Mouse (Mus musculus) cerebellum, postnatal 25 days (tissue): Measurements from ENCODE around the gene Abcd3.

Source experiments
- DNase-seq, 2 experiments: peaks; one replicate each; pipeline ENCODE4 v3.0.0; 2021; ENCODE audit warnings: mixed read lengths in 2 of 2

The Abcd3 gene

DNA sequence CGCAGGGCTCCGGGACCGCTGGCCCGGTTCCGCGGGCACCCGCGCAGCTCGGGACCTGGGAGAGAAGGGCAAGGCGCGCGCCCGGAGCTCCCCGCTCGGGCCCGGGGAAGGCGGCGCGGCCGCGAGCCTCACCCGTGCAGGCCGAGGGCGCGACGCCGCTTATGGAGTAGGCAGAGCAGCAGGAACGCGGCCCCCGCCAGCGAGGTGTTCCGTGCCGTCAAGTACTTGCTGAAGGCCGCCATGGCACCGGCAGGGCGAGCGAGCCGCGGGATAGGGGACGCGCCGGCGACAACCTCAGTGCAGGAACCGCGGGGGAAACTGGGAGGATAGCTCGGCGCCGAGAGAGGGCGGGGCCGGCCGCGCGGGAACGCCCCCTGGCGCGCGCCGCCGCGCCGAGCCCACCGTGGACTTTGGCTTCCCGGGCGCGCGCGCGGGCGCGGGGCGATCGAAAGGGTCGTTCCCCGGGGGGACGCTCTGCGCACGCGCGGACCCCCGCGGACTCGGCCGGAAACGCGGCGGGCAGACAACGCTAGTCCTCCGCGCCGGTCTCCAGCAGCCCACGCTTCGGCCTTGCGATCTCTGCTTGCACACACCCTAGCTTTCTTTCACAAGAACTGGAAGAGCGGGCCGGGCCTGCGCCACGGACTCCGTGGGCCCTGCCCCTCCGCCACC lies at the start of gene Abcd3:
Gene Abcd3 (minus strand): TSS at position 426 of the 672 bp plus-strand sequence.
- DNase-seq, result peak; percentile 90

DNA sequence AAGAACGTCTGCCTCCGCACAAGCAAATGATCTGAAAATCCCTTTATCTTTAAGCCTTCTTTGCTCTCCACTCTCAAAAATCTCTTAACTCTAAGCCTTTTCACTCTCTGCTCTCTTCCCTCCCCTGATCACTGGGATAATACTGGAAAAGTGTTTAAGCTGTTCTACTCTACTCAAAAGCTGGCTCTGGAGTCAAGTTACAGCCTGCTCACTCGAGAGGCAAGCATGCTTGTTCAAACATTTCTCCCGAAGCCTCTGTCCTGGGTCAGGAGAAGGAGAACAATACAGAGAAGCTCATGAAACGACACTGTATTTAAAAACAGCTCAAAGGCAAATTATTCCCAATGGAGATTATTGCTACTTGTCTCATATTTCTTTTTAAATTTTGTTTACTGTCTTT lies 44.0 kb upstream of the Abcd3 start:
- DNase-seq, result no peak

DNA sequence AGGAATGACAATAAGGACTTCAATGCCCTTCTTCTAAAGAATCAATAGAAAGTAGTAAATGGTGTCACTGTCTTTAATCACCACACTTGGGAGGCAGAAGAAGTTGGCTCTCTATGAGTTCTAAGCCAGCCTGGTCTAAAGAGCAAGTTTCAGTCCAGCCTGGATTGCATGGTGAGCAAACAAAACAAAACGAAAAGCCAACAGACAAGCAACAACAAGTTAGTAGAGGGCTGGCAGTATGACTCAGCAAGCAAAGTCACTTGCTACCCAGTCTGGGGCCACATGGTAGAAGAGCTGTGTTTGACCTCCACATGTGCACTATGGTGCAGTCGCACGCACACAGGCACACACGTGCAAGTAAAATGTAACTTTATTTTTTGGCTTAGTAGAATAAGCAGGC lies 41.0 kb upstream of the Abcd3 start:
- DNase-seq, result no peak

DNA sequence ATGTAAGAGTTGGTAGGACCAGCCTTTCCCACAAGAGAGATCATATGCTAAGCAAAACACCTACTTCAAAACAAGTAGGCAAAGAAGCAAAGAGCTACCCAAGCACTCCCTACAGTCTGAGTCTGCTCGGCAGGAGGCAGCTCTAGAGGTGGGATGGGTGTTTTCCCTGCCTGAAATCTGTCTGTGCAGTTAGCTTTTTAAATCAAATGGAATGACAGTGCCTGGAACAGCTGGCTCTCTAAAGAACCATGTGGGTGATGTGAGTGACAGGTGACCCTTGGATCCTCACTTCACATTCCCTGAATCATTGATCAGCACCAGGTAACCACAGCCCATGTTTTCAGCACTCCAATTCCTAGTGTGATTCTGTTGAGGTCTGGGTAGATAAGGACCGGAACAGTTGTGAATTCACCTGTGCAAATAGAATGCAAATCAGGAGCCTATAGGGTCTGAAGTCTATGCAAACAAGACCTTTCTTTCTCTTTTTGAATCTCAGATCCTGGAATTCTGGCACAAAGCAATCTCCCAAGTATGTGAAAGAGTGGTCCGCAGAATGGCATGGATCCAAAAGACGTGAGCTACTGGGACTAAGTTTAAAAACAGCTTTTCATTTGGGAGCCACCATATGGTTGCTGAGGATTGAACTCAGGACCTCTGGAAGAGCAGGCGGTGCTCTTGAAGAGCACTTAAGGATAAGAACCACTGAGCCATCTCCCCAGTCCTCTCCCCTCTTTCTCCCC lies 38.8 kb upstream of the Abcd3 start:
- DNase-seq, result no peak

DNA sequence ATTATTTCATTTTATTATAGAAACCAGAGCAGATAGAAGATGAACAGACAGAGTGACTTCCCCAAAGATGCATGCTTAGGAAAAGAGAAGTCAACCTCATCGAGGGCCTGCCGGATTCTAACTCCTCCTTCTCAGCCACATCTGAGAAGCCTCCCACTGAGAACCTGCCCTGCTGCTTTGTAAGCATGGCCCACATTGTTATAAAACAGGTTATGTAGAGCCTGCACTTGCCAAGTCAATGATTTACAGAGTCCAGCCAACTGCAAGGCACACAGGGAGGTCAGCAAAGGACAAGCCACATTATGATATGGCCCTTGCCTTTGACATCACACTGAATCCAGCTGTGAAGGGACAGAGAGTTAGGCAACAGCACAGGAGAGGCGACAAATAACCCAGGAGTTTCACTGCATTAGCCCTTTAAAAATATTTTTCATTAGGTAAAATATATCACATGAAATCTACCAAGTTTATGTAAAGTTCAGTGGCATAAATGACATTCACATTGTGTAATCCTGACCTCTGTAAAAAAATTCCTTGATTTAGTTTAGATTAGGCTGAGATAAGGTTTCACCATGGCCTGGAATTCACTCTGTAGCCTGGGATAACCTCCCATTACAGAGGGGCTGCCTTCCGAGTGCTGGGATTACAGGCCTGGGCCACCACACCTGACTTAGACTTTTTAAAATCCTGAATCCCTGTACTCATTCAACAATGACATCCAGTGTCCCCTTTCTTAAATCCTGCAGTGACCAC lies 37.1 kb upstream of the Abcd3 start:
- DNase-seq, result no peak

DNA sequence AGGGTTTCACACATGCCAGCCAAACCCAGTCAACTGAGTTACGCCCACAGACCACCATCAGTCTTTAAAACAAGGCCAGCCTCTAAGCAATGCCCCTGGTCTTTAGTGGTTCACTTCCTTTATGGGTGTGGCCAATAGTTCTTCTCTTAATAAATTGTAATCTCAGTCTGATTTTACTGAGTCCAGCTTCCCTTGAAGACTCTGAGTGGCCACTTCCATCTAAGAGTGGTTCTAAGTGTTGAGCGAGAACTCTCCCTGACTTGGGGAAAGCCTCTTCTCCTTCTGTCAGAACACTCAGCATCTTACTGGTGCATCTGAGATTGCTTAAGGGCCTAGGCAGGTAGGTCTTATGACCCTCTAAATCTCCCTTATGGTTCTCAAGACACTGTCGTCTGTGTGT lies 35.9 kb upstream of the Abcd3 start:
- no peak for DNase-seq

DNA sequence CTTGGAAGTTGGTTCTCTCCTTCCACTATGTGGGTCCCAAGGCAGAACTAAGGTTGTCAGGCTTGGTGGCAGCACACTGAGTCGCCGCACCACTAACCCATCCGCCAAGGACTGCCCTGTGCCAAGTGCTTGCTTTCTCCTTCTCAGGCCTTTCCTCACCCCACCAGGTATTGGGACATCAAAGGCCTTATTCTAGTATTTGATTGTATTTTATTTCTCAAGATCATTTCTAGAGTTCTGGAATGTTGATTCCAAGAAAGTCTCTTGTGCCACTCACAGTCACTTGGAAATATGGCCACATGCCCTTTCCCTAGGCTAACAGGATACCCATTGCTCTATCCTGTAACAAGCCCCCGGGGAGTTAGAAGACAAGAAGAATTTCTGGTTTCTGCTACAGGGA lies 35.3 kb upstream of the Abcd3 start:
- DNase-seq, result no peak

DNA sequence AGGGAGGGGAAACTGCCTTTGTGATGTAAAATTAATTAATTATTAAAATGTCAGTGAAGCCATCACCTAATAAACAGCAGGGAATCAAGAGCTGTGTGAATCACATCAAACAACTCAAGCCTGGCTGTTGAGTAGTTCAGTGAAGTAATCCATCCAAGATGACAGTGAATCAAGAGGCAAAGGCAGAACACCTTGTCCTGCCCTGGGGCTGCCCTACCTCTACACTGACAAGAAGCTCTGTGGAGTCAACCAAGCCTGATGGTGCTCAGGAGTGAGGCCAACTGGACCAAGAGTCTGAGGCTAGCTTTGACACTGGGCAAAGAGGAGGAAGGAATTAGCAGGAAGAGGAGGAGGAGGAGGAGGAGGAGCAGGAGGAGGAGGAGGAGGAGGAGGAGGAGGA lies 32.2 kb upstream of the Abcd3 start:
- no peak for DNase-seq

DNA sequence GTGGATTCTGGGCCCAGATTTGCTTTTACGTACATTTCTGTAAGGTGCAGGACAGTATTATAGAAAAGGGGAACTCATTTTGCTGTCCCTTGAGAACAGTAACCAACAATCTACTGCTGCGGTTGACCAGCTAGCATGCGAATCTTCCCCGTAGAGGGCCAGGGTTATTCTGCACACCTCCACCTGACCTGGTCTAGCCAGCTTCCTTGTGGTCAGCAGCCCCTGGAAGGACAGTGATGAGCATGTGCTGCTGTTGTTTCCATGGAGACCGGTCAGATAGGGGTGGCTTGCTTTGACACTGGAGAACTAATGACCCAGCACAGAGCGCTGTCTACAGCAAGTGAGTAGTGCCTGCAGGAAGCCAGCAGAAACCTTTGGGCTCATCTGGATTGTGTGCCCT lies 29.6 kb upstream of the Abcd3 start:
- no peak for DNase-seq

DNA sequence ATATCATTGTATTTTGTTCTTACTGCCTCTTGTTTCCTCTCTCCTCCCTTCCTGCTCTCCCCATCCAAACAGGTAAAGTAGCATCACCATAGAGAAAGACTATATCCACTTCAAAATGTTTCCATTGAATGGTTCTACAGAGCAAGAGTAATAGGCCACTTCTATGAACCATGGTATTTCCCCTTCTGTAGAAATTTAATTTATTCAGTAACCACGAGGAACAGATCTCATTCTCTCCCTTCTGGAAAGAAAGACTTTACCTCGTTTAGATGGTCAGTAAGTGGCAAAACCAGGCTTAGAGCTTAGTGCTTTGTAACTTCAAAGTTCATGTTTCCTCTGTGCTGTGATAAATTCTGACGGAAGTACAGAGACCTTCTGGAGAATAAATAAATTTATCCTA lies 28.9 kb upstream of the Abcd3 start:
- no peak for DNase-seq

DNA sequence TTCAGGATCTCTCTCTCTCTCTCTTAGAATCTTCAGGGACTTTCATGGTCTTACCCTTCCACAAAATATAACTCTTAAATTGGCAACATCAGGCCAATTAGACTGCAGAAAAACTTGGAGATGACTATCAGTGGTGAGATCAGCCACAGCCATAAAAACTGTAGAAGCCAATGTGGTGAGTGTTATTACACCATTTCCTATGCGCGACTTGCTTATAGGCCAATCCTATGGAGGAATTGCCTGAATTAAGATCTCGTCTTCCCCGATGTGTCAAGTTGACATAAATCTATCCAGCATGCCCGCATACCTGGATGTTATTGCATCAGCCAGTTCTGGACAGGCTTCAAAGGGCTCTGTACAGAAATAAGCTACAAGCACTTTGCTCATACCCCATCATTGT lies 28.2 kb upstream of the Abcd3 start:
- no peak for DNase-seq

DNA sequence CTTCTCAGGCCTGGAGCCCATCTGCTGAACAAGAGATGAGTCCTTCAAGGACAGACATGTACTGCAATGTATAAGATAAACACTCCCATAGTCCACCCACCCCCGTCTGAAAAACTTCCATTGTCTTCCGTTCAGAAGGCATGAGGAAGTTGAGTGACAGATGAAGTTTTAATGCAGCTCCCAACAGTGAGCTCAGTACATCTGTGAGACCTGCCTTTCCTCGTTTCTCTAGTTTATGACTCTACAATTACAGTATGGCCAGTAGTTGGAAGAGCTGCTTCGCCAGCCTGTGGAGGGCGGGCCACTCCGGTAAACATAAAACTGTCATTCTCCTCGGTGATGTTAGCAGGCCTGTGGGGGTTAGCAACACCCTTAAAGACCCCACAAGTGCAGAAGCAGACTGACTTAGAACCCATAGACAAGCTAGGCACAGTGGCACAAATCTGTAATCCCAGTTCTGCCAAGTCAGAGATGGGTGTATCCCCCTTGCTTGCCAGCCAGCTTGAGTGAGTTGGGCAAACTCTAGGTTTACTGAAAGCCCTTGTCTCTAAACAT lies 27.3 kb upstream of the Abcd3 start:
- DNase-seq, result no peak

DNA sequence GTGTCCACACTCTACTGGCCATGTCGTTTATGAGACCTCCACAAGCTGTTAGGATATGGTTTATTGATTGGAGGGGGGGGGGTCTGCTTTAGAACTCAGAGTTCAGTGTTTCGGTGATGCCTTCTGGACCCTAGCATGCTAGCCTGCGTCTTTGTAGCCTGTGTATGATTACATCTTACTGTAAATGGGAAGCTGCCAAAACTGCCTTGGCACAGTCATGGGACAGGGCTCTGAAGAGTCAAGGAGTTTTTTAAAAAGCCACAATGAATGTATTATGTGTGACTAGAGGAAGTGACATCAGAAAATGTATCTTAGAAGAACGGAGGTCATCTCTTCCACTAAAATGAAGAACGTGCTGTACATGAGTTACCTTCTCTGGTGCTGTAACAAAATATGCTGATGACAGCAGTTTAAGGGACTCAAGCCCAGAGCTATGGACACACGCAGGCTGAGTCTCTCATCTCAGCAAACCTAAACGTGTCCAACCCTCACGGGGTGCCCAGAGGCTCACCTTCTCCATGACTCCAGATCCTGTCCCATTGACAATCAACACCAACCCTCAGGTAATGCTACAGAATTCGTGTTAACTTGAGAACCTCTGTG lies 26.4 kb upstream of the Abcd3 start:
- DNase-seq, result no peak

DNA sequence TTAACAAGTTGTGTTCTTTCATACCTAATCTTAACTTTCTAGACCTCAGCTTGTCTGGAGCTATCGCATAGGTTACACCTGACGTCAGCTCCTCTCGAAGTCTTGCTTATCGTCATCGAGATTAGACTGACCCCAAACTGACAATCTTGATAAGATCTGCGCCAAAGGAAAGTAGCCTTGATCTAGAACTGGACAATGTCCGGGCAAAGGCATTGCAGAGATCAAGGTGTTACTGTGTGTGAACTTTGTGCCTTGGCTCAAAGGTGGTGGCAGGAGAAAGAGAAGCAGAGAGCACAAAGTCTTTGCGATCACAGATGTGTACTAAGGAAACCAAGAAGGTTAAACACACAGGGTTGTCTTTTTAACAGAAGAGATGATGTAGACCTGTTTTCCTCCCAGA lies 25.2 kb upstream of the Abcd3 start:
- DNase-seq, result no peak

DNA sequence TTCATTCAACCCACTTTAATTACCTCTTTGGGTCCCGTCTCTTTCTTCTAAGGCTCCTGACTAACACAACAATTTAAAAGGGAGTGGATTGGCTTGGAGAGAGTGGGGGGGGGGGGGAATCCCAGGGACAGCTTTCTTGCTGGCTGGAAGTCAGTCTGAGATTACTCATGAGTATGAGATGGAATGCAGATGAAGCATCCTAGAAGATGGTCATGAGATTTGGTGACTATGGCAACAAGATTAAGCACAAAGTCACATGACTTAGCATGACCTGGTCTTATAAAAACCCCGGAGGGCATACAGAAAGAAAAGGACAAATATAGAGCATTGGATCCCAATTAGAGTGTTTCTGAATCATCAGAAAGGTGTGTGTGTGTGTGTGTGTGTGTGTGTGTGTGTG lies 19.6 kb upstream of the Abcd3 start:
- no peak for DNase-seq

DNA sequence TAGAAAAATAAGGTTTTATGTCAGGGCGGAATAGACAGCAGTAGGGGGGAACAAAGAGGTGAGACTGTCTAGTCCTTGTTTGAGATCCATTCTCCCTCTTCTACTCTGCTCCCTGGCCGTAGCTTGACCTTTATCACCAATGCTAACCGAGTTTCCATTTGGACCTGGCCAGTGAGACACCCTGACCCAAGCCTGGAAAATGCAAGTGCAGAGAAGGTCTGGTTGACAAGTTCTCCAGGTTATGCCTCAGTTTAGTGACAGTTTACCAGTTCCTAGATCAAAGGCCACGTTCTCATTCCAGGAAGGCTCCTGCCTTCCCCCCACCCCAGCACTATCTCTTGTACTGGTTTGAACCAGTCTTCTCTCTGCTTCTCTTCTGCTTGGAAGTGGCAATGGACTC lies 19.1 kb upstream of the Abcd3 start:
- no peak for DNase-seq

DNA sequence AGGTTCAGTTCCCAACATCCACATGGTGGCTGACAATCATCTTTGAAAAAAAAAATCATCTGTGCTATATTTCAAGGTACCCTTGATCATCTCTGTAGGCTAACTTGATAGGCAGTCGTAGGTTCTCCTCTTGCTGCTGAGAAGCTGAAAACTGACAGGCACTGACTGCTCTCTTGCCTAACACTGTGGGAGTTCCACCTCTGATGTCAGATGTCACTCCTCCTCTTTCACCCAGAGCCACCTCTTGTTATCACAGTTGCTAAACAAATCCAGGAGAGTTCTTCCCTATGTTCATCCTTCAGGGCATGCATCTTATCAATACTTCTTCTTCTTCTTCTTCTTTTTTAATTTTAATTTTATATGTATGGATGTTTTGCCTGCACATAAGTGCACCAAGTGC lies 10.0 kb upstream of the Abcd3 start:
- DNase-seq, result no peak

DNA sequence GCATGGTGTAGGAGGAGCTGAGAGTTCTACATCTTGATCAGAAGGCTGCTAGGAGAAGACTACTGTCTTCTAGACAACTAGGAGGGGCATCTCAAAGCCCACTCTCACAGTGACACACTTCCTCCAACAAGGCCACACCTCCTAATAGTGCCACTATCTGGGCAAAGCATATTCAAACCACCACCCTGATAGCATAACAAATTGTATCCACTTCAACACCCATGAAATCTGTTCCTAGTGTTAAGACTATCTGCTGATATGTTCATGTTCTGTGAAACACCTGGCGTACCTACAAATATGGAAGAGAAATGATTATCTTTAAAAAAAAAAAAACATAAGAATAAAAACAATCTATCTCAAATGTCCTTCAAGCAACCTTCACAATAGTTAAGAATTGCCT lies 9.2 kb upstream of the Abcd3 start:
- DNase-seq, result no peak

DNA sequence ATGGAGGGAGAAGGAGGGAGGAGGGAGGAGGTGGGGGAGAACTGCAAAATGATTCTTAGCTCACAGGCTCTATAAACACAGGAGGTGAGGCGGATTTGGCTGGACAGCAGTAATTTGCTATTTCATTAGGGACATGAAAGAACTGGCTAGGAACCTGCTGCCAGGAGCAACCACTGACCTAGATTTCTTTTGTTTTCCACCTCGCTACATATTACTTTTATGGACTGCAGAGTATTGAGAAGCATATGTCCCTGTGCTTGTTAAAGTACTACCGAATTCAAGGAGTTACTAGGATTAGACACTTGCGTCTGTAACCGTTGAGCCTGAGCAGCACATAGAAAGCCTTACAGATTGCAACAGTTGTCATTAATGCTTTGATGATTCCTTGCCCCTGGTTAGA lies 7.5 kb upstream of the Abcd3 start:
- DNase-seq, result no peak

DNA sequence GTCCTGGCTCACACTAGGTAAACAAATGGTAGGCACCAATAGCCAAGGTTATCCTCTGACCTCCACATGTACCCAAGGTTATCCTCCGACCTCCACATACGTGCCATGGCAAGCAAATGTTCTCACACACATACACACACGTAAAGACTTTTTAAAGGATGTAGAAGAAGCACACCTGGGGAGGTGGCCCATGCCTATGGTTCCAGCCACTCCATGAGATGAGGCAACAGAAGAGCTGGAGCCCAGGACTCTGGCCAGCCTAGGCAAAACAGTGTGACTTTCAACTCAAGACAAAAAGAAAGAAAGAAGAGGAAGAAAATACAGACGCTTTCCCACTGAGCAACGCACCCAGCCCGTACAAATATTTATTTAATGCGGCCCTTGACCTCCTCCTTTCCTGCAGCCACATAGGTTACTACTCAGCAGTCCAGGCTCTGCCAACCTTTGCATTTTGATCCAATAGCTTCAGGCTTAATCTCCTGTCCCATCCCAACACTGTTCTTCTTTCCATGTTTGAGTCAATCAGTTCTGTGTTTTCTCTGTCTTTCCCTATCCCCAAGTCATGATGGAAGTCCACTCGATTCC lies 6.5 kb upstream of the Abcd3 start:
- no peak for DNase-seq

DNA sequence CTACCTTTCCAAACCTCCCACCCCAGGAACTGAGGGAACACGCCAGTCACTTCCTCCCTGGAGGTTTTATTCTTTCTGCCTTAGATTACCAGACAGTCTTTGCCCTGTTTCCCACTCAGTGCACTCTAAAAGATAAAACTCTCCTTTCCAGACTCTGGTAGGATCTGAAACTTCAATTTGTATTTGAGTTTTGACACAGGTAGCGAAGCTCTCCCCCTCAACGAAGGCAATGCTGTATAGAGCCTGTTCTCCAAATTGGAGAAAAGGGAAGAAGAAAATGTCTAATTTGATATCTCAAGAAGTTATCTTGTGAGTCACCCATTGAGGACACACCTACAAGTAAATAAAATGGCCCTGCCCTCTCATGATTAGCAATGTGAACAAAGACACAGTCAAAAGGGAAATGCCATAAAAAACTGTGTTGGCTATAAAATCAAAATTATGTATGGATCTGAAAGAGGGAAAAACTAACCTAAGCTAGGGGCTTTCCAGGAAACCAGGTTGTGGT lies 4.6 kb upstream of the Abcd3 start:
- no peak for DNase-seq

DNA sequence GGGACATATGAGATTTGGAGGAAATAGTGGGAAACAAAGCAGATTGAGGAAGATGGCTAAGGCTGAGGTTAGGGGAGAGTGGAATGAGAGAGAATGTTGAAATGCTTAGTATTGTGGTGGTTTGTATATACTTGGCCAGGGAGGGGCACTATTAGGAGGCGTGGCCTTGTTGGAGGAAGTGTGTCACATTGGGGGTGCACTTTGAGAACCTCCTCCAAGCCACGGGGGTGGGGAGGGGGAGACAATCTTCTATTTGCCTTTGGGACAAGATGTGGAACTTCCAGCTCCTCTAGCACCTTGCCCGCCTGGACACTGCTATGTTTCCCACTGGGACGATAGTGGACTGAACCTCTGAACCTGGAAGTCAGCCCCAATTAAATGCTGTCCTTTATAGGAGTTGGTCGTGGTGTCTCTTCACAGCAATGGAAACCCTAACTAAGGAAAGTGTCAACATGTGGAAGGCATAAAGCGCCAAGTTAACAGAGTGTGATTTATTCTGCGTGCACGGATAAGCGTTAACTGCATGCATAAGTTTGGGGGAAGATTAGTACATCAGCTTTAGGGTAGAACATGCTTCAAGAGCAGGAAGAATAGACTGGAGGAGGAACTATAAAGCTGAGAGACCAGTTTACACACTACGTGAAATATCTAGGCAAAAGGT lies 3.8 kb upstream of the Abcd3 start:
- no peak for DNase-seq
